Mouse (Mus musculus) C2C12 (cell line): ENCODE results near the gene Lrmda.

Source experiments
- CEBPB ChIP-seq: IDR thresholded peaks from one replicate; pipeline ENCODE4 v1.6.1; 2011; ENCODE audit warnings: low read depth, mild to moderate bottlenecking, control low read depth, moderate library complexity
- CTCF ChIP-seq: IDR thresholded peaks from one replicate; pipeline ENCODE4 v1.5.1; 2011; ENCODE audit not compliant: control insufficient read depth, insufficient read depth, insufficient read length
- FOSL1 ChIP-seq: IDR thresholded peaks from one replicate; pipeline ENCODE4 v1.8.0; 2011; ENCODE audit warnings: mild to moderate bottlenecking, low read length; ENCODE audit not compliant: poor library complexity, insufficient read depth, severe bottlenecking
- MAX ChIP-seq: IDR thresholded peaks from one replicate; pipeline ENCODE4 v1.6.1; 2011; ENCODE audit warnings: mild to moderate bottlenecking, control low read depth
- MYOG ChIP-seq: IDR thresholded peaks from one replicate; pipeline ENCODE4 v1.6.1; 2011; ENCODE audit not compliant: control insufficient read depth, insufficient read length; ENCODE audit errors: extremely low read depth

- TF ChIP-seq CTCF: no peak
- TF ChIP-seq MAX: no peak
- no peak for TF ChIP-seq MYOG
- no peak for TF ChIP-seq FOSL1
- TF ChIP-seq CEBPB: no peak
These were observed 514.0 kb downstream of the Lrmda start for GRCm38 (mm10) chr14:22533501-22533900.
